Mouse (Mus musculus): ENCODE measurements at regions not wholly inside any gene's neighbourhood (a gene's known extent, or its start where the extent isn't known, plus 50 kb on each side); places are given as distances from the start of the nearest gene placed in this dataset.

GRCm38 (mm10) chr7:40391626-40392025 lies 506.5 kb upstream of the Vstm2b start:
- TF ChIP-seq POLR2A (IDR thresholded peaks at IDR 0.05; ENCODE audit: low read depth, low read length) (no peak), CTCF (conservative IDR thresholded peaks at IDR 0.05; ENCODE audit: insufficient read depth, insufficient read length, low read depth, low read length) (no peak)
